Mouse (Mus musculus) layer of hippocampus, adult 9-10 months (tissue): Measurements from ENCODE around the gene Kdm5a.

Experiments
- DNase-seq: peaks from one replicate; pipeline ENCODE4 v3.0.0; 2022; ENCODE audit warnings: low spot score

The Kdm5a gene

DNA sequence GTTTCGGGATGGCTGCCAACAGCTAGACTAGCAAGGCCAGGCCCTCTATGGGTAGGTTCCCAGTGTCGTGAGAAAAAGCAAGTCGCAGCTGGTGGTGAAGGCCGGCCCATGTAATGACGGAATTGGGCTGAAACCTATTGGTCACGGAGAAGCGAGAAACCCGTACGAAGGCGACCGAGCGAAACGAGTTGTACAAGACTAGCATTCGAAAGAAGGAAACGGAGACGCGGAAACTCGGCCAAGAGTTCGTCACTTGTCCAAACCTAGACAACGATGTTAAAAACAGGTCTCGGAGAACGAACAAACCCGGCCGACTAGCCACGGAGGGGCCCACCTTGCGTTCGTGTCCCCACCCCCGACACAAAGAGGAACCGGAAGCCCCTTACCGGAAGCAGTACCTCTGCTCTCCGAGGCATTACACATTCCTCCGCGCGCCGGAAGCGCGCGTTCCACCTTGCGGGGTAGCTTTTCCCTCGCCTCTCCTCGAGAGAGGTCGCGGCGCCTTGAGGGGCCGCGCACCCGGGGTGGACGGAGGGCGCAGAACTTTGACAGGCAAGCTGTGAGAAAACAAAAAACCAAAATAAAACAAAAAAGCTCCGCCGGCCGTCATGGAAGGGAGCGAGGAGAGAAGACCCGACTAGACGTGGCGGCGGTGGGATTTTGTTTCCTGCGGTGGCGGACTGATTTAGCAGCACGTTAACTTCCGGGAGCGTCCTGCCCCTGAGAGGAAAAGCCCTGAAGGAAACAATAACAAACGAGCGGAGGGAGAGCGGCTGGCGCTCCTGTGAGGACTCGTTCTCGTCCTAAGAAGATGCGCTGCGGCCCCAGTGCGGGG is at the start of gene Kdm5a, which contains the start of gene Ccdc77:
Gene Kdm5a (plus strand): TSS at position 437 of the 835 bp plus-strand sequence.
Gene Ccdc77 (minus strand): TSS at position 687 of the 835 bp plus-strand sequence.
- peak; percentile 86 for DNase-seq

DNA sequence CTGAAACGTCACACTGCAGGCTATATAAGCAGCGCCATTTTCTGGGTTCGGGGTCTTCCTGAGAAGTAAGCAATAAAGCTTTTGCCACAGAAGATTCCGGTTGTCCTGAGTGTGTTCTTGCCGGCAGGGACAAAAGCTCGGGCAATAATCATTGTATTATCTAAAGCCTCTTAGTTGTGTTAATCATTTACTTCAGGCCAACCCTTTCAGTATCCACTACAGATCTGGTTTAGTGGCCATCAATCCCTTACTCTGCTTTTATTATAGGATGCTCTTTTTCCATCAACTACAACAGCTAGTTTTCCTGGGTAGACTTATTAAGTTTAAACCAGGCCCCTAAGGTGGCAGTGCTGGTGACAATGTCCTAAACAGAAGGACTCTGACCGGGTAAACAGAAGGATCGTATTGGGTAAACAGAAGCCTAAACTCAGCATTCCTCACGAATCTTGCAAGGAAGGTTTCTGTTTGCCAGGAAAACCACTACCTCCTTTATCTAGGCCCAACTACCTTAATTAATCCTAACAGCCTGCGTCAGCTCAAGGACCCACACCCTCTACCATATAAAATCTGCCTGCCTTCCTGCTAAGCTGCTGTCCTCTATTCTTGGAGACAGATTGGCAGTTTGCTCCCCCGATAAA is 45.5 kb upstream of the Kdm5a start:
- no peak for DNase-seq

DNA sequence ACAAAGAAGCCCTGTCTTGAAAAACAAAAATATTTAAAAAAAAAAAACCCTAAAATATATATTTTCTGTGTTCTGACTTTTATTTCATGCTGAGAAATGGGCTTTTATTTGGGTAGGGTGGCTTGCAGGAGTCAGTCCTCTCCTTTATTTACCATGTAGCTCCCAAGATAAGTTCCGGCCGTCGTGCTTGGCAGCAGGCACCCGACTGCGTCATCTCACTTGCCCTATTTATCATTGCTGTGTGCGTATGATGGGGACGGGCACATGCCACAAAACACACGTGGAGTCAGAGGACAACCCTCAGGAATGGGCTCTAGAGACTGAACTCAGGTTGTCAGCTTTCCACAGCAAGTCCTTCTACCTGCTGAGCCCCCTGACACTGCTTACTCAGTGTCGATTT is 44.8 kb upstream of the Kdm5a start:
- DNase-seq = no peak

DNA sequence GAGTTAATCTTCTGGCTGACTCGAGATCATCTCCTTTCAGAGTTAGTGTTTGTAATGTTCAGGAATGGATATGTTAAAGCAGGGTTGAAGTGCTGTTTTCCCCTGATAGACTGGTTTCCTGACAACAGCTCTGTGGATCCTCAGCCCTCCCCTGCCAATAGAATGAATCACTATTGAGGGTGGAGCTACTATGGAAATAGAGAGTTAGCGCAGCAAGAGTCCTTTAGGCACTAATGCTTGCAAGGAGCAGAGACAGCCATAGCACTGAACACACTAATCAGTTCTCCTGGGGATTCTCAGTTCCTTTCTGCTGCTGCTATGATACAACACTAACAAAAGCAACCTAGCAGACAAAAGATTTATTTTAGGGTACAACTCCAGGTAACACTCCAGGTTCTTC is 43.6 kb upstream of the Kdm5a start:
- no peak for DNase-seq

DNA sequence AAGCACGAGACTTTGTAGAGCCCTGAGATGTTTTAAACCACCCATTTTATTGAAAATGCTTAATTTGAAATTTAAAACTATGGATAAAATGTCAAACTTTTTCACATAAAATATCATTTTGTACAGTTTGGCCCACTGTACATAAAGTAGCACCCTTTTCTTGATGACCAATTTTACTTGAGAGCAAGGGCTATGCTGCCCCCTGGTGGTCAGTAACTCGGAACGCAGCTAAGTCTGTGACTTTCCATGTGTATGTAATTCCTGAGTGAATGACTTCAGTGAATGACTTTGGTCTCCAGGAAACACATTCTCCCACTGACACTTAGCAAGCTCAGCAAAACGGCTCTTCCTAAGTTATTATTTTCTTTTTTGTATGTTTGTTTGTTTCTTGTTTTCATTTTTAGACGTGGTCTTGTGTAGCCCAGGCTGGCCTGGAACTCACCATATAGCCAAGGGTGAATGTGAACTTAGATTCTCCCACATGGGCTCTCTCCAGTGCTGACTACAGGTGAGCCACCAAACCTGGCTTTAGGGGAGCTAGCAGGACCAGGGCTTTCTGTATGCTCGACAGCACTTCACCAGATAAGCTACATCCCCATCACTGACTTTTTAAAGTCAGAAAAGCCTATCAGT is 39.5 kb upstream of the Kdm5a start:
- peak; percentile 37 for DNase-seq

DNA sequence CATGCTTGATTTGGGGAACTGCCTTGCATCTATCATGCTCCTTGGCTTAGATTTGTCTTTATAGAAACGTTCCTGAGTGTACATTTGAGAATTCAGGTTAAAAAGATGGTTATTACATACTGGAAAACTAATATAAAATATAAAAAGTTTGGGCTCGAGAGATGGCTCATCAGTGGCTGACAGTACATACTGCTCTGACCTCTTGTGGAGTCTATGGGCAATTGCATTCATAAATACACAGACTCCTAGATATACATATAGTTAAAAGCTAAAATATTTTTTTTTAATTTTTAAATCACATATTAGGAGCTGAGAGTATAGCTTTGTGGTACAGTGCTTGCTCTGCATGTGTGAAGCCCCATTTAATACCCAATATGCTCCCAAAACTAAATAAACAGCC is 31.6 kb upstream of the Kdm5a start:
- no peak for DNase-seq

DNA sequence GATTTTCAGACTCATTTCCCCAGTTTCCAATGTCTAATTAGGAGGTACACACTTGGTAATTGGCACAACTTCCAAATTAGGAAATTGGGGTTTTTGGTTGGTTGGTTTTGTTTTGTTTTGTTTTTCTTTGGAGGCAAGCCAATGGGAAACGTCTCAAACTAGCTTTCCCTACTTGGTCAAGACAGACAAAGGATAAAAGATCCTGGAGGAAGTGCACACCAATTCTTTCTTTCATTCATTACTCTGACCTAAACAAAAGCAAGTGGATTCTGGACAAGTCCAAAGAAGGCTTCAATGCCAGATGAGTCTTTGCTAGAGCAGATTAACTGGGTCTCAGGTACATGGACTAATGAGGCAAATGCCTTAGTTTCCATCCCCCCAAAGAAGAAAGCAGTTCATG is 19.9 kb upstream of the Kdm5a start:
- no peak for DNase-seq

DNA sequence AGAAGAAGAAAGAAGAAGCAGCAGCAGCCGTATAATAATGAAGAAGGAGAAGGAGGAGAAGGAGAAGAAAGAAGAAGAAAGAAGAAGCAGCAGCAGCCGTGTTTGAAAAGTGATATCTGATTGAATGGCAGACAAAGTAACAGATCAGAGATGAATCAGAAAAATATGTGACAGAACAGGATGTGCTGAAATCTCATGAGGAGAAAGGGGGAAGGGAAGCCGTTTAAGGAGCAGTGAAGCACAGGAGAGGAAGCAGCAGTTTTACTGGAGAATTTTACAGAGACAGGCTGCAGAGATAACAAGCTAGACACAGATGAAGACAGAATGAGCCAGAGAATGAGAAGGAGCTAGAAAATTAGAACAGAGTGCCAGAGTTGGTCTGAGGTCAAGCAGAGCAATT is 14.9 kb upstream of the Kdm5a start:
- DNase-seq = no peak

DNA sequence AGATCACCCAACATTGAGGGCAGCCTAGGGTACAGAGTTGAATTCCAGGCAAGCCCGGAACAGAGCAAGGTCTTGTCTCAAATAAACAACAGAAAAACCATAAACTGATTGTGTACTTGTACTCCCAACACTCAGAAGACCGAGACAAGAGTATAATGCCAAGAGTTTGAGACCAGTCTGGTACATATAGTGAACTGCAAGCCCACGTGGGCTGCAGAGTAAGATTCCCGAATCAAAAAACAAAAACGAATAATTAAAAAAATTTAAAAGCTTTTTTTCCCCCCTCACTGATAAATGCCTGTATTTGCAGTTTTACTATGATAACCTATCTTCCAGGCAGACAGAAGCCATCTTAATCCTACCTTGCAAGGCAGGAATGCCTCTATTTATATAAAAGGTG is 7.4 kb upstream of the Kdm5a start:
- DNase-seq = no peak

DNA sequence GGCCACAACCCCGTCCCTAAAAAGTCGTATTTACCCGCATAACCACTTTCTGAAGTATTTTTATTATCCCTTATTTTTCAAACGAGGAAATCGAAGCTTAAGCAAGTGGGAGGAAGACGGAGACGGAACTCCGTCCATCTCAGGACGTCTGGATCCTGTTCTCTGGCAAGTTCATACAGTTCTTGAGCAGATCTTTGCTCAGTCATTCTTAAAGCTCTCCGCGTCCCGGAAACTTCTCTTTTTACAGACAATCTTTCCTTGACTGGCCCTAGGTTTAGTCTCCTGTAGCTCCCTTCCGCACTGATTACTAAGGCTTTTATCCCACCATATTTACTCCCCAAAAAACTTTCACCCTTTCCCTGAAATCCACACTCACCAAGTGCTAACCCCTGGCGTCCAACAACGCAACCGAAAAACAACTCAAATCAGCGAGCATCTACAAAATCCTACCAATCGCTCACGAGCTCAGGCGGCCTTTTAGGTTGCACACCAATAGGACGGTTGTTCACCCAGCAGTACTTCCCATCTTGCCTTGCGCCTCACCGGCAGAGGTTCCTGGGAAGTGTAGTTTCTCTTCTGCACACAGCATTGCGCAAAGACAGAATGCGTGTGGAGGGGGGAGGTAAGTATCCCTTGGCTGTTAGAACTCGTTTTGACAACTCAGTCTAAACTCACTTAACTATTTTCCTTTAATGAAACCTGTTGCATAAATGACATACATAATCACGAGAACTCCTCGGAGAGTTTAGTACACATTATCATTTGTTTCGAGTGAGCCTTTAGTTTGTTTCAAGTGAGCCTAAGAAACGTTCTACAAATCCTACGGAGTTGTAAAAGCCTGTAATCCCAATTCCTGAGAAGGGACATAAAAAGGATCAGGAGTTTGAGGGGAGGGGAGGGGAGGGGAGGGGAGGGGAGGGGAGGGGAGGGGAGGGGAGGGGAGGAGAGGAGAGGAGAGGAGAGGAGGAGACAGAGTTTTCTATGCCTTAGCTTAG is 6.7 kb upstream of the Kdm5a start:
- peak; percentile 63 for DNase-seq

DNA sequence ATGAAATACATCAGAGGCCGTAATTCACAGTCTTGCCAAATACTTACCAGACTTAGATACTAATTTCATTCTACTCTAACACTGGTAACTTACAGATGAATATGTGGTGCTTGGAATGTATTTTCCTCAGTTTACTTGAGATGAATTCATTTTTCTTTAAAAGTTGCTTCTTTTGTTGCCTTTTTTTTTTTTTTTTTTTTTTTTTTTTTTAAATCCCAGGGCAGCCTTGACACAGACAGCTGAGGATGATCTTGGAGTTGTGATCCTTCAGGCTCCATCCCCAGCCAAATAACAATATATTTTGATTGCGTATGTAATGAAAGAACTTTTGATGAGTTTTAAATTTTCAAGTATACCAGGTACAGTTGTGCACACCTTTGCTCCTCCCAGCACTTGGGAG is 1.8 kb upstream of the Kdm5a start:
- no peak for DNase-seq

DNA sequence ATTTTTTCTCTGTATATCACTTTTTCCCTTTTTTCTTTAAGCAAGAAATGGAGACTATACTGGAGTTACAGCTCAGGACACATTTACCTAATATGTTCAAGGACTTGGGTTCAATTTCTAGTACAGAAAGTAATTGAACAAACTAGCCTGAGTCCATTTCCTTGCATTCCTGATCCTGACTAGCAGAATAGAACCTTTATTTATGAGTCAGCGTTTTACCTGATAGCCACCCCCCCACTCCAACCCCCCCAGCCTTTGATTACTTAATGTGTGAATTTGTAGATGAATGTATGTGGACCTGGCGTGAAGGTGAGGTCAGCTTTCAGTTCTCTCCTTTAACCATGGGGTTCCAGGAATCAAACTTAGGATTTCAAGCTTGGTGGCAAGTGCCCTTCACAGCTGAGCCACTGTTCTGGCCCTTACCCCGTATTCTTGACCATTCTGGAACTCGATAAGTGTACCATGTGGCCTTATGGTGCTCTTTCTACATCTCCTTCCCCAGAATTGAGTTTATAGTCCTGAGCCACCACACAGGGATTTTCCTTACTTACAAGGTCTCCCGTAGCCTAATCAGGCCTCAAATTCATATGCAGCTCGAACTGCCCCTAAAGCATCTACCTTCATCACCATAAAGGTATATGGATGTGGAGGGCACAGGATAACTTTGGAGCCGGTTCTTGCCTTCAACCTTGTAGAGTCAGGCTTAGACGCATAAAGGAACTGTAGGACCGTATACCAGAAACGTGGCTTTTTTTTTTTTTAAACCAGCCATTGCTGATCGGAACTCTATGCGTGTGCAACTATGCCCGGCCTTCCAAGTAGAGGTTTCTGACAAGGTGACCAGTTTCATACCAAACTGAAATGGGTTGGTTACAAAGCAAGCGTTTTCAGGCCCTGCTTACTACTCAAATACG is 893 bp upstream of the Kdm5a start:
- no peak for DNase-seq

DNA sequence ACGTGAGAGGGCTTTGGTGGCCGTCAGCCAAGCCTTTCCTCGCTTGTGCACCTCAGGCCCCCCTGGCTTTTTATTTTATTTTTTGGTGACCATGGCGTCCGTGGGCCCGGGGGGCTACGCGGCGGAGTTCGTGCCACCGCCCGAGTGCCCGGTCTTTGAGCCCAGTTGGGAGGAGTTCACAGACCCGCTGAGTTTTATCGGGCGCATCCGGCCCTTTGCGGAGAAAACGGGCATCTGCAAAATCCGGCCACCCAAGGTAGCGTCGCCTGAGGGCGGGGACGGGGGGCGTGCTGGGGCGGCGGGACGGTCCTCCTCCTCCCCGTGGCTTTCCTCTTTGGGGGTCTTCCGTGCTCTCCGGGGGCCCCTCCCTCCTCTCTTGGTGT is 590 bp downstream of the Kdm5a start:
- DNase-seq = no peak

DNA sequence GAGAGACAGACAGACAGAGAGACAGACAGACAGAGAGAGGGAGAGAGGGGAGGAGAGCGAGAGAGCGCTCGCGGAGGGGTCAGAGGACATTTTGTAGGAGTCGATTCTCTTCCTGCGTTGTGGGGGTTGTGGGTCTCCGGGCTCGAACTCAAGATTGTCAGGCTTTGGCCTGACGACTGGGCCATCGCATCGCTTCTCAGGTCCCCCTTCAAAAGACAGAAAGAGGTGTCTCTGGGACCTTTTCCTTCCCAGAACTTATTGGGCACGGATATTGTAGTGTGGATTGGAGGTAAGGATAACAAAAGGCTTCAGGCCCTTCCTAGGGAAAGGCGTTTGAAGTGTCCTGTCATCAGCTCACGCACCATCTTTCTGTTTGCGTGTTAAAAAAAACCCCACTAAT is 1.1 kb downstream of the Kdm5a start:
- DNase-seq = no peak

DNA sequence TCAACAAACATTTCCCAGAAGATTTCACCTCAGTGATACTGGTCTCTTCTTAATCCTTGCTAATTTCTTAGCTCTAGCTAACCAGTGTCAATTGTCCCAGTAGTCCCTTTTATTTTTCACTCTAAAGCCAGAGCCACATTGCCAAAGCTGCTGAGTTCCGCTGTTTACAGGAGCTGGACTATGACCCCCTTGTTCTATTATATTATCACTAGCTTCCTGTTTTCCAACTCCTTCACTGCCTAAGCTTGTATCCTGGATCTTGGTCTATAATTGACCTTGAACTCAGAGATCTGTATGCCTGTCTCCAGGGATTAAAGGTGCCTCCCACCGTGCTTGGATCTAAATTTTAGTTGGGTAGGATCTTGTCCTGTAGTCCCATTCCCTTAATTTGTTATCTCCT is 12.8 kb downstream of the Kdm5a start:
- DNase-seq = no peak

DNA sequence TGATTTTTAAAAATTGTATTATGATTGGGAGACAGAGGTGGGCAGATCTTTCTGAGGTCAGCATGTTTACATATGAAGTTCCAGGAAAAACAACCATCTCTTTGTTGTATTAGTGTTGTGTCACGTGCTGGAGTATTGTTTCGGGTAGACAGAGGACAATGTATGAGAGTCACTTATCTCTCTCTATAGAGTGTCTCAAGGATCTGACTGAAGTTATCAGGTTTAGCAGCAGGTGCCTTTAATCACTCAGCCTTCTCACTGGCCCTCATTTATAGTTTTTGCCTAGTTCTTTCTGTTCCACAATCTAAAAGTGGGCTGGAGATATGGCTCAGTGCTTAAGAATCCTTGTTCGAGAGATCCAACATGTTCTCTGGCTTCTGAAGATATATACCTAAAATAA is 26.1 kb downstream of the Kdm5a start:
- DNase-seq = no peak

DNA sequence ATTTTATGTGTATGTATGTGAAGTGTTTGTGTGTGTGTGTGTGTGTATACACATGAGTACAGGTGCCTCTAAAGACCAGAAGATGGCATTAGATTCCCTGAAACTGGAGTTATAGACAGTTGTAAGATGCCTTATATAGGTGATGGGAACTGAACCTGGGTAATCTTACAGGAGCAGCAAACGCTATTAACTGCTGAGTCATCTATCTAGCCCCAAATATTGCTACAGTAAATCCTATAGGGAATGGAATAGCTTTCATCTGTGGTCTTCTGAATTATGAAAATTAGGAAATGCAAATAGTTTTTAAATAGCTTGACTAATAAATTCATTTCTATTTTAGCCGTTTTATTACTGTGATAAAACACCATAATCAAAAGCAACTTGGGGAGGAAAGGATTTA is 28.9 kb downstream of the Kdm5a start:
- DNase-seq = no peak

DNA sequence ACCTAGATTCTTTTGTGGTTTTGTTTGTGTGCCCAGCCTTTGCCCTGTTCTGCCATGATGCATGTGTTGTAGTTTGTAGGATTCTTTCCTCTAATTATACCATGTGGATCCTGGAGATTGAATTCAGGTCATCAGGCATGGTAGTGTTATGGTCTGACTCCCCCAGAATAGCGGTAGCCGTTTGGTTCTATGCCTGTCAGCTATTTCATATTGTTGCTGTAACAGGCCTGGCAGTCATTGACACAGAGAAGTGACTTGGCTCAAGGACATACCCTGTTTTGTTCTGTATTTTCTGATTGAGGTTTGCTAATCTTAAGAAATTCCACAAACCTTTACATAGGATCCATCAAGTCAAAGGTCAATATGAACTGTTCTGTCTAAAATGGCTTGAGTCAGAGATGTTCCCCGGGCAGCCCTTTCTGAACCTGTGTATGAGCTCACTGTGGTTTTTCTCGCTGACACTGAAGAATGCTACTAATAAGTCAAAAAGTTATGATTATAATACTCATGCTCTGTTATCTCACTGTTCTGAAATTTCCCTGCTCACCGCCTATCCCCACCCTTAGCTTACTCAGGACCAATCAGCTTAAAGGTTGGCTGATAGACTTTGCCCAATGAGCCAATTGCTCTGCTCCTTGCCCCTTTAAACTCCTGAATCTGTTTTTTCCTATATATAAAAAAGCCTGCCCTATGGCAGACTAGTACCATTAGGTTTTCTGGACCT is 31.9 kb downstream of the Kdm5a start:
- DNase-seq = no peak

DNA sequence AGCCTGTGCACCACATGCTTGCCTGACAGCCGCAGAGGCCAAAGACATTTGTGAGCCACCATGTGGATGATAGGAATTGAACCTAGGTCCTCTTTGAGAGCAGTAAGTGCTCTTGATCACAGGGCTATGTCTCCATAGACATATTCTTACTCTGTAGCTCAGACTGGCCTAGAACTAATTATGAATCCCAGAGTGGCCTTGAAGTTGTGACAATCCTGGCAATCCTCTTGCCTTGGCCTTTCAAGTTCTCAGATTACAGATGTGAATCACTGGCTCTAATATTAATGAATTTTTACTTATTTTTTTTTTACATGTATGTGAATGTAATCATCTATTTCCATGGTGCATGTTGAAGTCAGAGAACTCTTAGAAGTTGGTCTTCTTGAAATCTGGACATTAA is 40.0 kb downstream of the Kdm5a start:
- no peak for DNase-seq

DNA sequence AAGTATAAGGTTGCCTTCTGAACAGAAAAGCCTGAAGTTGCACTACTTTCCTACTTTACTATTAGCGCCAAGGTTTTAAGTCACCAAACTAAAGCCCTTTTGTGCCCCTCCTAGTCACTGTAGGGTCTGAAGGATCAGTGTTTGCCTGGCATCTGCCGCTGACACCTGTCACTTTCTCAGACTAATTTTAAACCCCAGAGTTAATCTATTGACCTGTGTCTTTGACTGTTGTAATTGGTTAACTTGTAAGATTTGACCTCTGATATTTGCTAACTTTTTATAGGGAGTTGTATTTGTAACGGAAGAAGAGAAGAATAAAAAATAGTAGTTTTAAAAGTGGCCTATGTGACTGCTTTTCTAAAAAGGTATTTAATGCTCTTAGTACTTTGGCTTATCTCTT is 74.2 kb downstream of the Kdm5a start:
- DNase-seq = no peak
